Mouse (Mus musculus) neural tube, postnatal 0 days (tissue): Measurements from ENCODE around the gene Apon. TPM values are rescaled to one million over a fixed set of nuclear protein-coding genes. Genes with fewer than 3 reads are reported as not detected.

Experiments used
- polyA plus RNA-seq: library from polyadenylated mRNA; unstranded; fragments of >200 nt; fragmentation: Nextera tagmentation; extraction: Ambion mirVana; gene quantifications from 2 replicates; pipeline ENCODE4 v1.2.1, GENCODE M21; 2015

Gene Apon
- polyA plus RNA-seq = not detected in 2 replicates

DNA sequence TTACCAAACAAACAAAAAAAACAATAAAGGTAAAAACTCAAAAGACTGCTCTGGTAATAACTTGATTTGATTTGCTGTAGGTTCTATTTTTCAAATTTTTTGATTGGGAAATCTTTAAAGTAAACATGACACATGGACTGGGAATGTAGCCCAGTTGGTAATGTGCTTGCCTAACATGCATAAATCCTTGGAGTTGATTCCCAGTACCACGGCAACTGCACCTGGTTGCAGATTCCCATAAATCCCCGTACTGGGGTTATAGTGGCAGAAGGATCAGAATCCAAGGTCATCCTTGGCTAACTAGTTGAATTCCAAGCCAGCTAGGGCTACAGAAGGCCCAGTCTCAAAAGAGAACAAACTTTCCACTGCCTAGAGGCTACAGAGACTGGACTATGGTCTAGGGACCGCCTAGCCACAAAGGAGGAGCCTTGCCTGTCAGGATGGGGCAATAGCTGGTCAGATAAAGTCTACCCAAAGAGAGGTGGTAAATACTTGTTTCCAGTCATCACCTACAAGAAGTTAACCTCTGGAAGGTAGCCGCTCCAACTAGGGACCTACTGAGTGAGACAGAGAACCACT lies at the start of gene Apon:
Gene Apon (plus strand): TSS at position 420 of the 579 bp plus-strand sequence.

GRCm38 (mm10) chr10:128211390-128212108 lies 42.3 kb upstream of the Apon start, which contains the start of gene Spryd4:
TSS of gene Spryd4 (minus strand) at chr10:128211807.

DNA sequence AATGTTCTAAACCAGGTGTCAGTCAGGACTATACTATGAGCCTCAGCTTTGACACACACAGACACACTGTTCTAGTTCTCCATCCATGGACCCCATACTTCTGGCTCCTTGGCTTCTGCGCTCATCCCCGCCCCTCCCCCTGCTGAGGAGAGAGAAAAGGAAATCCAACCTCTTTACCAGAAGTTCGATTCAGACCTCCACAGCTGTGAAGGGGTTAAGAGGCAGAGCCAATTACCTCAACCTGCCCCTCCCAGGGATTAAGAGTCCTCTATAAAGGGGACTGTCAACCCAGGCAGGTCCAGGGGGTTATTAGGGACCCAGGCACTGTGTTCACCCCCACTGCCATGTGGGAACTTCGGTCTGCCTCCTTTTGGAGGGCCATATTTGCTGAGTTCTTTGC lies 28.4 kb upstream of the Apon start, which contains the start of gene Mip:
Gene Mip (plus strand): TSS at position 301 of the 400 bp plus-strand sequence.

DNA sequence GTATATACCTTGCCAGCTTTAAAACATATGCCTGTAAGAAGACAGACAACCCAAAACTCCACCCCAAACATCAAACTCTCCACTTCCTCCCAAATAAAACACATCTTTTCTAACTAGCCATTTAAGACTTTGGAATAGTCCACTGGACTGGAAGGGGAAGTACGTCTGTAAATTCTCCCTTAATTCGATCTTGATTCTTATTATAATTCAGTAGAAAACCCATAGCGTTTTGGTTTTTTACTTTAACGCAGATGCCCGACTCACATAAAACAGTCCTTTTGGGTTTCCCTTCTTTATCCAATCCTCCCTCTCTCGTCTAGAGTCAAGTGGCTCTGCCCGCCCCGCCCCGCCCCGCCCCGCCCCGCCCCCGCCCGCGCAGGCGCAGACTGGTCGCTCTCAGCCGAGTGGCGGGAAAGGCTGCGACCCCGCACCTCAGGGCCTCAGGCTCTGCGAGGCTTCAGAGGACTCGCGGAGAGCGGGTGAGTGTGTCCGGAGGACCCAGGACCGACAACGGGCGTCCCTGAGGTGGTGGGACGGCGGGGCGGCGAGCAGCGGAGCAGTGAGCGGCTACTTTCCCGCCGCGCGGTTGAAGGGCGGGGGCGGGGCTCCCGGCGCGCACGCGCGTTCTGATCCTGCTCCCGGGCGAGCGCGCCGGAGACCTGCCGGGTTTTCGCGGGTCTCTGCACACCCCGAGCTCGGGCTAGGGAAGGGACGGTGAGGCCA lies 22.0 kb upstream of the Apon start, which contains the start of gene Timeless:
Gene Timeless (plus strand): TSS at position 369 of the 723 bp plus-strand sequence.

GRCm38 (mm10) chr10:128268371-128268770 lies 14.5 kb downstream of the Apon start, which contains the start of gene Apof:
TSS of gene Apof (plus strand) at chr10:128268671.

DNA sequence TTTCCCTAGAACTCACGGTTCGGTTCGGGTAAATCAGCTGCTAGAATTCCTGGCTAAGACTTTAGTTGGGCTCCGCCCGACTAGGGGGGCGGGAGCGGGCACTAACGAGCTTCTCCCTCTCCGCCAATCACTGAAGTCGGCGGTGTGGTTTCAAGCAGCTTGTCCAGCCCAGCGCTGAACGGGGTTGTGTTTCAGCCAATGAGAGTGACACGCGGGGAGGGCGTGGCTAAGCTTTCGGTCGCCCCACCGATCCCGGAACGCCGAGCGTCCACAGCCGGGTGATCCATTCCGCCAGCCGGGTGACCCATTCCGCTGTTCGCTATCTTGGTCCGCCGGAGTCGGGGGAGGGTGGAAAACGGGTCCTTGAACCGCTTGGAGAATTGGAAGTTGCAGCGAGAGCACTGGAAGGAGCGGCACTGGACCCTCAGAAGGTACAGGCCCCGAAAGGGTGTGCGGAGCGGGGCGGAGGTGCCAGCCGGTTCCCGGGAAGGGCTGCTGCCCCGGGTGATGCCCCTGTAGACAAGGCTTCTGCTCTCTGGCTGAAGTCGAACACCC lies 16.5 kb downstream of the Apon start, which contains the start of gene Stat2:
Gene Stat2 (plus strand): TSS at position 273 of the 555 bp plus-strand sequence.

GRCm38 (mm10) chr10:128298702-128299171 lies 44.8 kb downstream of the Apon start, which contains the start of gene Il23a:
TSS of gene Il23a (minus strand) at chr10:128298752.

DNA sequence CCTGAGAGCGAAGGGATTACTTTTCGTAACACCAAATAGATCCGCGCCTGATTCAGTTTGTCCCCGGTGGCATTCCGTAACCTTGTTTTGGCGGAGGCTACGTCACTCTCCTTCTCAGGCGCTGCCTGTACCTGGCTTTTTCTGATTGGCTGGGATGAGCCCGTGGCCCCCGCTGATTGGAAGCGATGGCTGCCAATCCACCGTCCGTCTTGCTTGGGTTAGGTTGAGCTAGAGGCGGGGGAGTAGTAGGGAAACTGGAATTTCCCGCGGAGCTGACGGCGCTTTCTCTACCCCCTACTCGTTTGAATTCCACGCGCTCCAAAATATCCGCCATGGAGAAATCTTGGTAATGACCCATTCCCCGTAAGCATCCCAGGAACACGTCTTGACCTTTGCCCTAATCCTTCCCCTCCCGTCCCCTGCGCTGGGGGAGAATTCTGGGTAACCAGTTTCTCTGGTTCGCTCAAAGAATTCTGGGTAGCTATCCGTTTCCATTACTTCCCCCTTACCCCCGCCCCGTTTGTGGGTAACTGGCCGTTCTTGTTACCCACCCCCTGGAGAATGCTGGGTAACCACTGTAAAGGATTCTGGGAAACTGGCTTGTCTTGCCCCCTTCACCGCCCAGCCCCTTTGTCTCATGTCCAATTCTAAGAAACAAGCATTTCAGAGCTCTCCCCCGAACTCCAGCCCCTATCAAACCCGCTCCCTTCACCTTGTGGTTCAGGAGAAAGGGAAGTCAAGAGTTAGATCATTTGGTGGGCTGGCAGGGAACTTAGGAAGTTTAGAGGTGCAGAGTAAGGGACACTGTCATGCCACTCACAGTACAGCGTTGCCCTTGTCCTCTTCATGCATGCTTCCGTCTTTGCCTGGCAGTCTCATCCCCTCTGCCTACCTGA lies 49.5 kb downstream of the Apon start, which contains the start of gene Pan2:
Gene Pan2 (plus strand): TSS at position 210 of the 896 bp plus-strand sequence.

Other genes with a start within 250 kb of the Apon start
- not detected in 2 replicates for gene Hsd17b6, start 246.5 kb upstream of the Apon start, polyA plus RNA-seq
- 24.3 and 26.1 TPM in 2 replicates for gene Prim1, start 238.9 kb upstream of the Apon start, polyA plus RNA-seq
- gene Naca, start 218.5 kb upstream of the Apon start, polyA plus RNA-seq = 431 and 441 TPM in 2 replicates
- gene Ptges3, start 195.1 kb upstream of the Apon start, polyA plus RNA-seq = 362 and 422 TPM in 2 replicates
- 2,307 and 2,329 TPM in 2 replicates for gene Atp5b, start 170.8 kb upstream of the Apon start, polyA plus RNA-seq
- 10.3 and 11.0 TPM in 2 replicates for gene Baz2a, start 162.5 kb upstream of the Apon start, polyA plus RNA-seq
- gene Rbms2, start 73.8 kb upstream of the Apon start, polyA plus RNA-seq = 6.5 and 7.0 TPM in 2 replicates
- gene Gls2, start 59.6 kb upstream of the Apon start, polyA plus RNA-seq = 2.4 and 3.4 TPM in 2 replicates
- gene Spryd4, start 42.3 kb upstream of the Apon start, polyA plus RNA-seq = 25.4 and 26.1 TPM in 2 replicates
- gene Mip, start 28.3 kb upstream of the Apon start, polyA plus RNA-seq = not detected in 2 replicates
- 11.0 and 13.3 TPM in 2 replicates for gene Timeless, start 22.0 kb upstream of the Apon start, polyA plus RNA-seq
- 0.52 and 0.73 TPM in 2 replicates for gene Apof, start 14.6 kb downstream of the Apon start, polyA plus RNA-seq
- gene Stat2, start 16.5 kb downstream of the Apon start, polyA plus RNA-seq = 12.7 and 12.8 TPM in 2 replicates
- gene Il23a, start 44.7 kb downstream of the Apon start, polyA plus RNA-seq = 0.13 and 0.40 TPM in 2 replicates
- 11.9 and 14.3 TPM in 2 replicates for gene Pan2, start 49.2 kb downstream of the Apon start, polyA plus RNA-seq
- gene Cnpy2, start 68.4 kb downstream of the Apon start, polyA plus RNA-seq = 196 and 205 TPM in 2 replicates
- gene Cs, start 83.6 kb downstream of the Apon start, polyA plus RNA-seq = 251 and 275 TPM in 2 replicates
- 53.4 and 56.3 TPM in 2 replicates for gene Coq10a, start 114.9 kb downstream of the Apon start, polyA plus RNA-seq
- gene Ankrd52, start 123.0 kb downstream of the Apon start, polyA plus RNA-seq = 10.7 and 13.3 TPM in 2 replicates
- 0.67 and 1.3 TPM in 2 replicates for gene Slc39a5, start 147.1 kb downstream of the Apon start, polyA plus RNA-seq
- gene Nabp2, start 157.4 kb downstream of the Apon start, polyA plus RNA-seq = 145 TPM in 2 replicates
- gene Rnf41, start 157.6 kb downstream of the Apon start, polyA plus RNA-seq = 65.5 and 72.9 TPM in 2 replicates
- gene Smarcc2, start 205.2 kb downstream of the Apon start, polyA plus RNA-seq = 93.1 and 115 TPM in 2 replicates
- gene Myl6, start 240.0 kb downstream of the Apon start, polyA plus RNA-seq = 1,126 and 1,148 TPM in 2 replicates
- 8.3 and 8.4 TPM in 2 replicates for gene Myl6b, start 244.6 kb downstream of the Apon start, polyA plus RNA-seq